Mouse (Mus musculus) layer of hippocampus, adult 8-10 months (tissue): ENCODE data around the gene Nfkbia. TPM values are rescaled to one million over a fixed set of nuclear protein-coding genes. Genes with fewer than 3 reads are reported as not detected.

ENCODE experiments used
- DNase-seq, 2 experiments: peaks; one replicate each; pipeline ENCODE4 v3.0.0; 2022; ENCODE audit warnings: low spot score in 2 of 2
- total RNA-seq, 4 experiments: library from RNA; stranded (reverse); gene quantifications; 2 replicates each; pipeline ENCODE4 v1.2.4; 2022

The Nfkbia gene
- total RNA-seq, 4 experiments from 2014 or later, result 23.8 to 46.1 (median 33.3) TPM

GRCm38 (mm10) chr12:55490722-55491449 lies 1.6 kb downstream of the Nfkbia start:
- DNase-seq, result peak; percentile 27 to 37

DNA sequence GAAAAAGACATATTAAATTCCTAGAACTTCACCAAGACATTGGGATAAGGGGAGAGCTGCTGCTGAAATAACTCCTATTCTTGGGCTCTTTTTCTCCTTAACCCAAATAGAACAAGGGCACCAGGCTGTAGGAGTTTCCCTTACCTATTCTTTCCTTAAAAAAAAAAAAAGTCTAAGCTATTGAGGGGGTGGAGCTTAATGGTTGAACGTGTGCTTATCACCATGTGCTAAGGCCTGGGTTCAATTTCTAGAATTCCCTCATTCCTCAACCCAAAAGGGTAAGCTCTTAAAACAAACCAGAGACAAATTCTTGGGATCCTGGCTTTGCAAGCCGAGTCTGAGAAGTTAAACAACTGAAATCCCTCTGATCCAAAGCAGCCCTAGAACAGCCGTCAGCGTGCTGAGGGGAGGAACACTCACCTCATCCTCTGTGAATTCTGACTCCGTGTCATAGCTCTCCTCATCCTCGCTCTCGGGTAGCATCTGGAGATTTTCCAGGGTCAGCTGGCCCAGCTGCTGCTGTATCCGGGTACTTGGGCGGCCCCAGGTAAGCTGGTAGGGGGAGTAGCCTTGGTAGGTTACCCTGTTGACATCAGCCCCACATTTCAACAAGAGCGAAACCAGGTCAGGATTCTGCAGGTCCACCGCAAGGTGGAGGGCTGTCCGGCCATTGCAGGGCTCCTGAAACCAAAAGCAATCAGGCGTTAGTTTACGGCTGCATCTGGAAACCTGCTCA lies 2.3 kb downstream of the Nfkbia start:
- no peak for DNase-seq

DNA sequence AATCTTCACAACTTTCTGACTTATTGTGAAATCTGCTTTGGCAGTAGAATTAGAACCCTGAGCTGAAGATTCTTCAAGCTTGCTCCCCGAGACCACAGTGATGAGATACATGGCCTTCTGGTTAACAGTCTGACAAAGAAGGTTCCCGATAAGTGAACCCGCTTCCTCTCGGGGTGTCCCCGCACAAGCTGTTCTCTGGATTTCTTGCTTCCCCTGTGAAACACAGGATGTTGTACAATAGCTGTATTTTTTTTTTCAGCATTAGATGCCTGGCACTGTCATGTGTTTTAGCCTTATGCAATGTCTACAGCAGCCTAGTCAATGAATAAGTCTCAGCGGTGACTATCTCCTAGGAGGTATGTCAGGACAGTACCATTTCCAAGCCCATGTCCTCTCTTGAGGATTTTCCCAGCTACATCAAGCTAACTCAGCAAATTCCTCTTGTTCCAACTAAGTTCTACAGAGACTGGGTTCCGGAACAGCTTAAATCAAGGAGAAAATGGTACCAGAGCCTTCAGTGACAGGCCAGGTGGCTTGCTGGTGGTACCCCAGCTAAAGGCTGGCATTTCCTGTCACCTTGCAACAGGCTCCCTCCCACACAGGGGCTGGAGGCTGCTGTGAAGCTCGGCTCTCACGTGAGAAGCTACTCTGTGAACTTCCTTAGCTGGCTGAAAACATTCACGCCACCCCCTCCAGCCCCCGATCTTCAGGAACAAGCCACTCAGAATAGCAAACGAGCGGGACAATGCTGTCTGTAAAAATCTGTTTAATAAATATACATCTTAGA lies 3.6 kb downstream of the Nfkbia start:
- no peak for DNase-seq

DNA sequence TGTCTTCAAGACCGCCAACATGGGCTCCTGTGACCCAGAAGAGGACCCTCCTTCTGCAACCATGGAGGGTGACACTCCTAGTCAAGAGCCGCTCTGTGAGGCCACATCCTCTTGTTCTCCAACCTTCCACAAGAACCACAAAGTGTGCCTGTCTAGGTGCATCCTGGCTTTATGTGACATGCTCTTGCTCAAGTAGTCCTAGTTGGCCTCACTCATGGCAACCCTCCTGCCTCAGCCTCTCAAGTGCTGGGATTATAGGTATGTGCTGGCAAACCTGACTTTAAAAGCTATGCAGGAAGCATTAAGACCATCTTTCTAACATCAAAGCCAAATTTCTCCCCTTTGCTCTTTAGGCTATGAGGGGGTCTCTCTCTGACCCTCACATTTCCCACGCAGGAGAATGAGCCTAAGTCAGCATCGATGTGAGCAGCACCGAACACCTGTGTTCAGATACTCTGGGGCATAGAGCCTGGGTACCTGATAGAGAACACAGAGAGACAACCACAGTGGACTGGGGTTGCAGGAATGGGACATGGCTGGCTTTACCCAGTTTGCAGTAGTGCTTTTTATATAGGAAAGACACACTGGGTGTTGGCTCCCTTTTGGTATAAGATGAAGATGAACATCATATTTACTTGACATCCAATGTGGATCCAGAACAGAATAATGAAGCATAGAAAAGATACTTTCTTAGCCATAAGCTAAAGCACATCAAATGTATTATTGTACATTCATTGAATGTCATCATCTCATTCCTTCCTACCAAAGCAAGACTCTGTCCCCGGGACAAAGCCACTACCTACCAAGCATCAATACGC lies 4.4 kb downstream of the Nfkbia start:
- DNase-seq, result no peak

DNA sequence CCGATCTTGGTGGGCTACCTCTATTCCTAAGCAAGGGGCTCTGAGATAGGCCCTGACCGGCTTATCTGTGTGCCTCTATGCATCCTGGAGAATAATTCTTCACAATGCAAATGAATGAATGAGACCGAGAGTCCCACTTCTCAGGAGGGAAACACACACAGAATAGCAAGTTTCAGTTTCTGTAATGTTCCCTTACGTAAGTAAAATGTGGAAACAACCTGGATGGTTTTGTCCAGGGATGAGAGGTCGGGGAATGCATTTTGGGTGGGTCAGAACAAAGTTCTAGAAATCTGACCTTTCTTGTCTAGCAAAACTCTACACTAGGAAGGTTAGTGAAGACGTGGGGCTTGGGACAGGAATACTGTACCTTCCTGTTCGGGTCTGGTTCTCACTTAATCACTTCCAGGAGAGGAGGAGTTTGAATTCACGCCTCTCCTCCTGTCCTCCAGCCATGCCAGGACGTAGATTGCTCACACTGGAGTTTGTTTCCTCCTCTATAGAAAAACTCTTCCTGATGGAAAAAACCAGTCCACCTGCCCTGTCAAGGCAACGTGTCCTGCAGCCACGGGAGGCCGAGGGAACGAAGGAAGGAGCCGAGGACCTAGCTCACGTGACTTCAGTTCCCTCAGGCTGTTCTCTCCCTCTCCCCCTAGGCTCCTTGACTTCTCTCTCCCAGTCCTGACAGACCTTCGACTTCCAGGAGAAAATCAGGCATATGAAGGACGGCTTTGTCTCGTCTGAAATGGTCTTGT lies 5.3 kb downstream of the Nfkbia start:
- DNase-seq, result no peak

GRCm38 (mm10) chr12:55484800-55485199 lies 7.6 kb downstream of the Nfkbia start:
- no peak for DNase-seq

DNA sequence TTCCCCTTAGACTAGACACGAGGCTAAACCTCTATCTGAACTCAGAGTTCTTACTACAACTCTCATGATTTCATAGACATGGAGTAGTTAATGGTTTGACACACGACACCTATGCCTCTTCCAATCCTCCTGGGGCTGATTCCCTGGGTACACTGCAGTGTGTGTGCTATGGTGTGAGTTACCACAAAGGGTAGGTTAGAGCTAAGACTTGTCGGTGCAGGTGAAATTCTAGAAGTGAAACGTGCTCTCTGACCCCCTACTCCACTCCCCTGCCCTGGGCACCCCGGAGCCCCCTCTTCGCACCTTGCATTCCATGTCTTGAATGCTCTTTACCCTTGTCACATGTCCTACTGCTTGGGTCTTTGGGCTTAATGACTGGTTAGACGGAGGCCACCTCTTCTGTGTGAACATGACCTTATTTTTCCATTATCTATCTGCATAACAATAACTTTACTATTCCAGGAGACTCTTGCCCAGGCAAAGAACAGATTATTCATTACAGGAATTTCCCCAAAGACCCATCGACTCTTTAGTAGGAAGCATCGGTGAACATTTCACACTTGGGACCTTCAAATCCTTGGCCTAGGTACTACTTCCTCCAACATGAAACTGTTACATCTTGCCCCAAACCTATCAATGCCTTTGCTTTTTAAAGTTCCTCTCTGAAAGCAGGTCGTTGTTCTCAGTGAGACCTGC lies 8.2 kb downstream of the Nfkbia start:
- DNase-seq, result no peak

DNA sequence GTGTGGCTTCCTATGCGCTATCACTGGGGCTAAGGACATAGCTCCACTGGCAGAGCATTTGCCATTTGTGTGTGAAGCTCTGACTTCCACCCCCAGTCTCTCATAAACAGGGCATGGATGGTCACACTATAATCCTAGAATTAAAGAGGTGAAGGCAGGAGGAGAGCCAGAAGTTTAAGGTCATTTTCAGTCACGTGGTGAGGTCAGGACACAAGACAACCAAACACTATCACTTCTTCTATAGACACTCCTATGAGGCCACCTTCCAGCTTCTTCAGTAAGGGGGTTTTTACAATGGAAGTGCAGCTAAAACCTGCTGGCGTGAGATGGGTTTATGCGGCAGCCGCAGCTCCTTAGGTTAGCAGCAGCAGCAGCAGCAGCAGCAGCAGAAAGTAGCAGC lies 8.9 kb downstream of the Nfkbia start:
- DNase-seq, result no peak

DNA sequence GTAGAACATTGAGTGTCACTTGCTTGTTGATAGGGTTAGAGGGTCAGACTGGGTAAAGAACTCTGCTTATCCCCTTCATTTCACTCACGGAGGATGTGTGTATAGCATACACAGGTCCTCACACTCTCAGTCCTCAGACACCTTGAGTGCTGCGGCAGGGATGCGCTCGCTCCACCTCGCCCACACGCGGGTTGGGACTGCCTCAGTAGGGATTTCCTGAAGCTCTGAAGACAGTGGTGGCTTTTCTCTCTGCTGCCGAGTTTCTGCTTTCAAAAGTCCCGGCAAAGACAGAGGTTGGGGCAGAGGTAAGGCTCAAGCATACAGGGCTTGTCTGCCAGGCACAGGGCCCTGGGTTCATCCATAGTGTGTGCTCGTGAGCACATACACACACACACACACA lies 9.7 kb downstream of the Nfkbia start:
- no peak for DNase-seq

DNA sequence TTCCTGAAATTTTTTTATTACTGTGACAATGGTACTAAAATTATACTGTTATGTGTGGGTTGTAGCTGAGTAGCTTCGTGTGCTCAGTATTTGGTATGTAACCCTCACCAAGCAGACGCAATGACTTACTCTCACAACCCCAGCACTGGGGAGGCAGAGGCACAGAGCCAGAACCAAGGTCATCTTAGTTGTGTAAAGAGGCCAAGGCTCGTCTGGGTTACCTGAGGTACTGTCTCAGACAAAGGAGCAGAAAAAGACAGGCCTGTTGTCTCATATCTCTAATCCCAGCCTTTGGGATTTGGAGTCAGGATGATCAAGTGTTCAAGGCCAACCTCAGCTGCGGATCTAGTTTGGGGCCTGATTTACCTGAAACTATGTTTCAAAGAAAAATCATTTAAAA lies 10.7 kb downstream of the Nfkbia start:
- DNase-seq, result no peak

DNA sequence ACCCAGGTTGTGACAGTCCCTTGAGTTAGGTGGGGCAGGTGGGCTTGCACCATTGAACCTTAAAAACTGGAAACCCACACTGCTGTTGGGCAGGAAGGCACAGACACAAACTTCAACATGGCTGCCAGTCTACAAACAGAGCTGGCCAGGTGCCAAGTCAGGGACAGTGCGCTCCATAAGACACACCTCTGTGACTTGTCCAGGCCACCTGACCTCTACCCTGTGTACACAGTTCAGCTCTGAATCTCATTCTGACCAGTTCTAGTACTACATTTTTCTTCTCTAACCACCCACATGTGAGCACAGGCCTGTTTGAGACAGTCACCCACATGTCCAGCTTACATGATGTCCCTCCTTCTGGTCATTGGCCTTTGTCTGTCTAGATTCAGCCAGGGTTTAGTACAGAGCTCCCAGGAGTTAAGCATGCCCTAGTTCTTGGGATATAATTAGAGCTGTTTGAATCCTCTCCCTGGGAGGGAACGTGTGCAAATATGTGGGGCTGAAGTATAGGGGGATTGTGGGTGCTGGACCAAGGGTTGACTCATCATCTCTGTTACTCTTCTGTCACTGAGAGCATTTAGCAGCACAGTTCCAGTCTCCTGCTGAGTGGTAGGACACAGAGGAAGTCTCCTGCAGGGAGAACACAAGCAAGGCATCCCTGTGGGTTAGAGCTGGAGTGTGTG lies 11.8 kb downstream of the Nfkbia start:
- DNase-seq, result no peak

GRCm38 (mm10) chr12:55478901-55479300 lies 13.5 kb downstream of the Nfkbia start:
- DNase-seq, result no peak

GRCm38 (mm10) chr12:55474209-55474583 lies 18.3 kb downstream of the Nfkbia start:
- no peak for DNase-seq

GRCm38 (mm10) chr12:55473250-55474208 lies 18.9 kb downstream of the Nfkbia start:
- no peak for DNase-seq

DNA sequence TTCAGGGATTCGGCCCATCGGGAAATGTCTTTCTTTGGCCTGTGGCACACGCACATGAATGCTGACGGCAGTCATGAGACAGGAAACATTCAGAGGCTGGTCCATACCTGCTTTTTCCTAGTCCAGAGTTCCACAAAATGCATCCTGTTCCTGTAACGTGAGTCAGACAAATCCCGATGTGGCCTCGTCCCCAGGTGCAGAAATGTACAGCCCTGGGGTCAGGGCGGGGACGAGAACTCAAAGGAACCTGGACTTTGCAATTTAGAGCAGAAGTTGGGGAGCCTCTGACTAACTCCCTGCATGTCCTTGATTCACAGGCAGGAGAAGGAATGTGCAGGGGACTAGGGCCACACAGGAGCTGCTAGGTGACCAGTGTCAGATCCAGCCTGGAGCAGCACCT lies 21.1 kb downstream of the Nfkbia start:
- DNase-seq, result no peak

- DNase-seq, result no peak
Measured at GRCm38 (mm10) chr12:55470442-55470841, 22.0 kb downstream of the Nfkbia start.

- DNase-seq, result no peak
Measured at GRCm38 (mm10) chr12:55467331-55468180, 24.9 kb downstream of the Nfkbia start.
